Mouse (Mus musculus) heart, embryonic 16.5 days (tissue): ENCODE measurements around the gene Vmn2r-ps159. TPM values are rescaled to one million over a fixed set of nuclear protein-coding genes. Genes with fewer than 3 reads are reported as not detected.
A peak's percentile ranks its signal among the peaks of the same experiment; 100 is the strongest.
"Not testable (repeated sequence)": the region's sequence is repeated elsewhere in the genome, so short reads cannot be mapped to it uniquely, and the experiment has no call there.

Source experiments
- ATAC-seq: fragments of 200-750 bp; cut with Nextera tagmentation; replicated peaks from 2 replicates; pipeline ENCODE4 v1.8.0; 2017; ENCODE audit warnings: moderate number of reproducible peaks; ENCODE audit not compliant: insufficient read depth, low FRiP score; ENCODE audit errors: extremely low read depth
- H3K27ac ChIP-seq: fragments of 300-500 bp; sonication (generic); 2 replicates; pipeline ENCODE4 v1.5.1; 2014; ENCODE audit warnings: mild to moderate bottlenecking, low read length, control low read depth, moderate library complexity
- H3K27me3 ChIP-seq: fragments of 300-500 bp; sonication (generic); 2 replicates; pipeline ENCODE4 v1.6.1; 2014; ENCODE audit warnings: low read length, mixed read lengths; ENCODE audit not compliant: control insufficient read depth, insufficient read depth
- H3K36me3 ChIP-seq: fragments of 300-500 bp; sonication (generic); 2 replicates; pipeline ENCODE4 v1.6.1; 2014; ENCODE audit not compliant: control insufficient read depth, insufficient read depth
- H3K4me1 ChIP-seq: fragments of 300-500 bp; sonication (generic); 2 replicates; pipeline ENCODE4 v1.6.1; 2014; ENCODE audit warnings: low read length, mixed read lengths; ENCODE audit not compliant: control insufficient read depth, insufficient read depth
- H3K4me2 ChIP-seq: fragments of 300-500 bp; sonication (generic); 2 replicates; pipeline ENCODE4 v1.6.1; 2014; ENCODE audit warnings: low read depth, mild to moderate bottlenecking, control low read depth, low read length
- H3K4me3 ChIP-seq: fragments of 300-500 bp; sonication (generic); 2 replicates; pipeline ENCODE4 v1.5.1; 2014; ENCODE audit warnings: mild to moderate bottlenecking, control low read depth, low read length
- H3K9ac ChIP-seq: fragments of 300-500 bp; sonication (generic); 2 replicates; pipeline ENCODE4 v1.6.1; 2014; ENCODE audit warnings: low read length, control low read depth
- H3K9me3 ChIP-seq: fragments of 300-500 bp; sonication (generic); replicated peaks from 2 replicates; pipeline ENCODE4 v1.6.1; 2016; ENCODE audit warnings: low read length; ENCODE audit not compliant: control insufficient read depth
- WGBS: fragments of 180-500 bp; shearing (Covaris S2); extraction: QIAGEN DNeasy Blood & Tissue Kit; methylation state at CpG from one replicate; pipeline ENCODE4 v1.1.7; 2014; 5-methylcytosine and 5-hydroxymethylcytosine counted together
- polyA plus RNA-seq: library from polyadenylated mRNA; unstranded; fragments of >200 nt; fragmentation: Nextera tagmentation; extraction: Ambion mirVana; gene quantifications from 2 replicates; pipeline ENCODE4 v1.2.1, GENCODE M21; 2015

Vmn2r-ps159 gene
- polyA plus RNA-seq: not detected in 2 replicates

GRCm38 (mm10) chr4:156330803-156331202 is at the start of gene Vmn2r-ps159:
Gene Vmn2r-ps159 (plus strand): TSS chr4:156331103.
- H3K9me3 ChIP-seq, H3K27me3 ChIP-seq, H3K4me1 ChIP-seq, H3K27ac ChIP-seq, H3K9ac ChIP-seq, H3K4me3 ChIP-seq, ATAC-seq, H3K36me3 ChIP-seq, H3K4me2 ChIP-seq: not testable (repeated sequence)
- 58% methylated on average over 3 of the region's 3 CpGs for WGBS

- WGBS: 78% methylated on average over 4 of the region's 4 CpGs
- not testable (repeated sequence) for H3K27me3 ChIP-seq, H3K36me3 ChIP-seq, H3K9ac ChIP-seq, H3K4me3 ChIP-seq, H3K27ac ChIP-seq, H3K4me2 ChIP-seq, H3K4me1 ChIP-seq
- H3K9me3 ChIP-seq: peaks cover 15% of the 10 kb centered on the region
- peak; percentile 47; the same call in 1 of the 2 replicates for ATAC-seq
Measured at GRCm38 (mm10) chr4:156341601-156342504, 10.9 kb downstream of the Vmn2r-ps159 start.

GRCm38 (mm10) chr4:156342569-156343325 is 11.8 kb downstream of the Vmn2r-ps159 start:
- no peak overlapping the region for H3K4me3 ChIP-seq
- H3K9me3 ChIP-seq: peaks cover 15% of the 10 kb centered on the region
- no peaks in the 10 kb centered on the region for H3K4me1 ChIP-seq
- H3K27ac ChIP-seq: no peak overlapping the region
- no peaks in the 10 kb centered on the region for H3K27me3 ChIP-seq
- no peaks in the 10 kb centered on the region for H3K36me3 ChIP-seq
- no peak overlapping the region for H3K4me2 ChIP-seq
- peak; percentile 75 for ATAC-seq
- WGBS: 80% methylated on average over 2 of the region's 2 CpGs
- H3K9ac ChIP-seq: no peak overlapping the region

GRCm38 (mm10) chr4:156343332-156343731 is 12.4 kb downstream of the Vmn2r-ps159 start:
- 89% methylated on average over 1 of the region's 1 CpGs for WGBS
- ATAC-seq: 0 out of 2 replicates have a peak, but pooled peaks have one; percentile 29
- no peaks in the 10 kb centered on the region for H3K27me3 ChIP-seq
- H3K9me3 ChIP-seq: peaks cover 15% of the 10 kb centered on the region
- H3K27ac ChIP-seq: no peak overlapping the region
- H3K9ac ChIP-seq: no peak overlapping the region
- no peak overlapping the region for H3K4me2 ChIP-seq
- no peaks in the 10 kb centered on the region for H3K4me1 ChIP-seq
- H3K36me3 ChIP-seq: no peaks in the 10 kb centered on the region
- no peak overlapping the region for H3K4me3 ChIP-seq

- ATAC-seq: peak; percentile 60
- H3K27me3 ChIP-seq, H3K4me1 ChIP-seq, H3K4me2 ChIP-seq, H3K27ac ChIP-seq, H3K9me3 ChIP-seq, H3K9ac ChIP-seq, H3K4me3 ChIP-seq, H3K36me3 ChIP-seq: not testable (repeated sequence)
- 61% methylated on average over 3 of the region's 3 CpGs for WGBS
Measured at GRCm38 (mm10) chr4:156356756-156357437, 26.0 kb downstream of the Vmn2r-ps159 start.

Other genes starting within 250 kb of the Vmn2r-ps159 start
- 17.3 and 17.4 TPM in 2 replicates for gene 9430015G10Rik, start 221.1 kb upstream of the Vmn2r-ps159 start, polyA plus RNA-seq
- gene Rnf223, start 200.6 kb upstream of the Vmn2r-ps159 start, polyA plus RNA-seq: 0.18 and 0.19 TPM in 2 replicates
- 34.4 and 48.5 TPM in 2 replicates for gene Agrn, start 133.6 kb upstream of the Vmn2r-ps159 start, polyA plus RNA-seq
- gene Isg15, start 130.3 kb upstream of the Vmn2r-ps159 start, polyA plus RNA-seq: 5.0 and 9.1 TPM in 2 replicates
- 4.2 and 5.6 TPM in 2 replicates for gene AW011738, start 127.8 kb upstream of the Vmn2r-ps159 start, polyA plus RNA-seq
- gene Perm1, start 115.2 kb upstream of the Vmn2r-ps159 start, polyA plus RNA-seq: 16.3 and 16.8 TPM in 2 replicates
- 13.8 and 17.5 TPM in 2 replicates for gene Plekhn1, start 96.2 kb upstream of the Vmn2r-ps159 start, polyA plus RNA-seq
- gene Noc2l, start 95.1 kb upstream of the Vmn2r-ps159 start, polyA plus RNA-seq: 37.4 and 38.1 TPM in 2 replicates
- 0.26 and 0.60 TPM in 2 replicates for gene Samd11, start 75.4 kb upstream of the Vmn2r-ps159 start, polyA plus RNA-seq